10 mouse cellular contexts compared by ENCODE assay signal in the genomic region with DNA sequence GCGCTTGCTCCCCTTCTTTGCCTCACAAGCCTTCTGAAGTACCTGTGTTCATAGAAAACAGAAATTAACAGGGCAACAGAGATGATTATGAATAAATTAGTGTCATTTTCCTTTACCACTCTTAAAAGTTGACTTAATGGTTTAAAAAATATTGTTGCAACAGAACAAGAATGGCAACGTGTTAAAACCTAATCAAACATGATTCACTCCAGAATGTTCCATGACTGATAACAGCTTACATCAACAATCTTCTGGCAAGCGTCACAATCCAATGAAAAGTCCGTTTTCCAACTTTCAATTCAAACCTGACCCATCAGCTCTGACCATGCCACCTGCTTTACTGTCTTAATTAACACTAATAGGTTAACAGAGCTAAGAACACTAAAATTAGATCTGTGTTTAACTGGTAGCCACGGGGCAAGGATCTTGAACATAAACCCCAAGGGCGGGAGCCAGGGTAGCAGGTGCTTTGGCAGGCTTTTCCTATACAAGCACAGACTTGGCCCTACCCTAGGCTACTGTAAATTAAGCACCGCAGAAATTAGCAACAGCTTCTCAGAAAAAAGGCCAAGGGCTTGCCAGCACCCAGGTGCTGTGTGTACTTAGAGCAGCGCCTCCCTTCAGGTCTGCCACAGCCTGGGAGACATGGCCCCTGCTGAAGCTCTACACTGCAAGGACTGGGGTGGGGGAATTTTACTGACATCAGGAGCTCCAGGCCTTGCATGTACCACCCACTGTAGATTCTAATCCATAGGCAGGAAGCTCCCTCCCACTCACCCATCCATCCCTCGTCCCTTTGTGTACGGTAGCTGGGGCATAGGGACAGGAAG. TPM values are rescaled to one million over a fixed set of nuclear protein-coding genes. Genes with fewer than 3 reads are reported as not detected.
A peak's percentile ranks its signal among the peaks of the same experiment; 100 is the strongest.
DNase-seq lines count a peak whose midpoint lies in the region; ATAC-seq and TF ChIP-seq lines count a peak whose summit lies in the region.
"Had no signal": no experiment of that assay in that cellular context is flagged by ENCODE, and none has a peak within 500 bp of the region (broad histone marks: within the 10 kb centered on the region; RNA-seq: fewer than 3 reads in every experiment).

No protein-coding gene starts in this region.

- peaks cover 34% of the 10 kb centered on the region for H3K4me1 ChIP-seq in hindbrain, embryonic 13.5 days (replicated peaks)
- no peaks in the 10 kb centered on the region for H3K4me1 ChIP-seq in midbrain, postnatal 0 days (ENCODE audit: insufficient read depth, low read length)

- 63% methylated on average over 10 of the region's 10 CpGs for WGBS in hindbrain, embryonic 13.5 days
- WGBS in midbrain, postnatal 0 days: 70% methylated on average over 10 of the region's 10 CpGs

- peak overlapping the region; percentile 14; the same call in 1 of the 2 replicates for H3K27ac ChIP-seq in hindbrain, embryonic 13.5 days
- H3K27ac ChIP-seq in midbrain, postnatal 0 days (ENCODE audit: low read depth, low read length): no peak overlapping the region

- peak overlapping the region; percentile 35; the same call in 1 of the 2 replicates for H3K9ac ChIP-seq in hindbrain, embryonic 13.5 days
- H3K9ac ChIP-seq in midbrain, postnatal 0 days (replicated peaks; ENCODE audit: low read length, poor library complexity, severe bottlenecking): no peak overlapping the region

- TF ChIP-seq CTCF in midbrain, postnatal 0 days (IDR thresholded peaks at IDR 0.05): no peak

- no peak overlapping the region for H3K4me2 ChIP-seq in hindbrain, embryonic 13.5 days
- H3K4me2 ChIP-seq in midbrain, postnatal 0 days (ENCODE audit: low read depth, low read length, poor library complexity, severe bottlenecking): no peak overlapping the region

- no peaks in the 10 kb centered on the region for H3K9me3 ChIP-seq in hindbrain, embryonic 13.5 days
- no peaks in the 10 kb centered on the region for H3K9me3 ChIP-seq in midbrain, postnatal 0 days (ENCODE audit: low read length)
- H3K9me3 ChIP-seq: megakaryocyte, embryonic 14.5 days had no signal

- H3K27me3 ChIP-seq in hindbrain, embryonic 13.5 days: no peaks in the 10 kb centered on the region
- no peaks in the 10 kb centered on the region for H3K27me3 ChIP-seq in midbrain, postnatal 0 days (ENCODE audit: insufficient read depth, low read length)

- no peak for ATAC-seq in hindbrain, embryonic 13.5 days (ENCODE audit: low FRiP score)
- no peak for ATAC-seq in midbrain, postnatal 0 days (ENCODE audit: low FRiP score)

- peak; percentile 28 to 53 for DNase-seq in lung, adult 18-20 months
- no peak for DNase-seq in lung, postnatal 14 days
- DNase-seq in cerebellum, postnatal 14 days: peak; percentile 51 to 75
- peak; percentile 53 for DNase-seq in midbrain, postnatal 0 days (ENCODE audit: low spot score)
- DNase-seq in thymus, postnatal 10 days (ENCODE audit: low spot score in 2 of 2): no peak
- no peak for DNase-seq in thymus, postnatal 0 days (ENCODE audit: low spot score)
- DNase-seq in left cerebral cortex, adult 11 months (ENCODE audit: low spot score): no peak

- no peaks in the 10 kb centered on the region for H3K36me3 ChIP-seq in hindbrain, embryonic 13.5 days
- H3K36me3 ChIP-seq in midbrain, postnatal 0 days (ENCODE audit: insufficient read depth, low read length): no peaks in the 10 kb centered on the region

- no peak overlapping the region for H3K4me3 ChIP-seq in hindbrain, embryonic 13.5 days
- H3K4me3 ChIP-seq in midbrain, postnatal 0 days (ENCODE audit: low read depth, low read length): no peak overlapping the region
- H3K4me3 ChIP-seq: erythroblast, embryonic 14.5 days had no signal

RNA-seq across cellular contexts. Expression of a gene that starts 12.4 kb away (rescaled TPM):
- 12.3 and 12.5 TPM in 2 replicates for polyA plus RNA-seq in hindbrain, embryonic 13.5 days (2015; fragmentation: Nextera tagmentation; extraction: Ambion mirVana)
- total RNA-seq in midbrain, postnatal 0 days (2014; rRNA removed): 64.1 and 88.3 TPM in 2 replicates
- 29.1 and 35.6 TPM in 2 replicates for polyA plus RNA-seq in midbrain, postnatal 0 days (2015; fragmentation: Nextera tagmentation; extraction: Ambion mirVana)
- polyA plus RNA-seq in thymus, postnatal 0 days (2015; fragmentation: Nextera tagmentation; extraction: Ambion mirVana): 4.6 and 5.8 TPM in 2 replicates

Comparison
In these comparisons a context has a peak if more than half of its experiments do, and no peak if none do; other contexts are left out.
1. DNase-seq: peak in lung, adult 18-20 months (2 of 2), cerebellum, postnatal 14 days (2 of 2) and midbrain, postnatal 0 days (single experiment); none in lung, postnatal 14 days (single experiment), thymus, postnatal 10 days (0 of 2), thymus, postnatal 0 days (single experiment) and left cerebral cortex, adult 11 months (single experiment).